Mouse (Mus musculus): ENCODE measurements around the gene Gm20671.
"Not testable (repeated sequence)": the region's sequence is repeated elsewhere in the genome, so short reads cannot be mapped to it uniquely, and the experiment has no call there.

Gene Gm20671

GRCm38 (mm10) chr5:32827009-32827408 is at the start of gene Gm20671:
Gene Gm20671, minus strand, starts transcription at chr5:32827109.
- in situ Hi-C loops (cut with MboI, MseI) = no loop called here

- in situ Hi-C loops (cut with MboI, MseI) = no loop called here
Measured at GRCm38 (mm10) chr5:32872346-32872745, 45.4 kb upstream of the Gm20671 start.

GRCm38 (mm10) chr5:32869389-32870024 is 42.6 kb upstream of the Gm20671 start:
- in situ Hi-C loops (cut with MboI, MseI) = loop anchor here (10.0 kb wide), 1 partner anchor 1305 kb away; no protein-coding TSS in a partner anchor

- in situ Hi-C loops (cut with MboI, MseI) = loop anchor here (10.0 kb wide), 1 partner anchor 1311 kb away; no protein-coding TSS in a partner anchor
Measured at GRCm38 (mm10) chr5:32863253-32864228, 36.6 kb upstream of the Gm20671 start, which contains the start of gene Depdc5. Gene Depdc5, plus strand, starts transcription at chr5:32863701.

- in situ Hi-C loops (cut with MboI, MseI) = loop anchor here (10.0 kb wide), 1 partner anchor 1312 kb away; no protein-coding TSS in a partner anchor
Measured at GRCm38 (mm10) chr5:32862469-32863132, 35.7 kb upstream of the Gm20671 start.

- in situ Hi-C loops (cut with MboI, MseI) = loop anchor here (10.0 kb wide), 1 partner anchor 1314 kb away; no protein-coding TSS in a partner anchor
Measured at GRCm38 (mm10) chr5:32861082-32861481, 34.2 kb upstream of the Gm20671 start.

- in situ Hi-C loops (cut with MboI, MseI) = no loop called here
Measured at GRCm38 (mm10) chr5:32857781-32858220, 30.9 kb upstream of the Gm20671 start.

- in situ Hi-C loops (cut with MboI, MseI) = not testable (repeated sequence)
Measured at GRCm38 (mm10) chr5:32855274-32855673, 28.4 kb upstream of the Gm20671 start.

GRCm38 (mm10) chr5:32854818-32855217 is 27.9 kb upstream of the Gm20671 start:
- in situ Hi-C loops (cut with MboI, MseI) = no loop called here

GRCm38 (mm10) chr5:32853731-32854507 is 27.0 kb upstream of the Gm20671 start, which contains the start of gene Prr14l:
Gene Prr14l, minus strand, starts transcription at chr5:32854256.
- in situ Hi-C loops (cut with MboI, MseI) = no loop called here

- in situ Hi-C loops (cut with MboI, MseI) = no loop called here
Measured at GRCm38 (mm10) chr5:32852026-32852425, 25.1 kb upstream of the Gm20671 start.

GRCm38 (mm10) chr5:32849580-32849979 is 22.7 kb upstream of the Gm20671 start:
- in situ Hi-C loops (cut with MboI, MseI) = not testable (repeated sequence)

GRCm38 (mm10) chr5:32849178-32849577 is 22.3 kb upstream of the Gm20671 start:
- in situ Hi-C loops (cut with MboI, MseI) = no loop called here

GRCm38 (mm10) chr5:32840029-32840428 is 13.1 kb upstream of the Gm20671 start:
- in situ Hi-C loops (cut with MboI, MseI) = no loop called here

GRCm38 (mm10) chr5:32836976-32837375 is 10.1 kb upstream of the Gm20671 start:
- in situ Hi-C loops (cut with MboI, MseI) = no loop called here

- in situ Hi-C loops (cut with MboI, MseI) = no loop called here
Measured at GRCm38 (mm10) chr5:32834497-32834896, 7.6 kb upstream of the Gm20671 start.

- in situ Hi-C loops (cut with MboI, MseI) = no loop called here
Measured at GRCm38 (mm10) chr5:32830054-32830453, 3.1 kb upstream of the Gm20671 start.

GRCm38 (mm10) chr5:32828766-32829165 is 1.9 kb upstream of the Gm20671 start:
- in situ Hi-C loops (cut with MboI, MseI) = not testable (repeated sequence)

- in situ Hi-C loops (cut with MboI, MseI) = no loop called here
Measured at GRCm38 (mm10) chr5:32820471-32820870, 6.4 kb downstream of the Gm20671 start.

- in situ Hi-C loops (cut with MboI, MseI) = no loop called here
Measured at GRCm38 (mm10) chr5:32815396-32815795, 11.5 kb downstream of the Gm20671 start.

GRCm38 (mm10) chr5:32786454-32786853 is 40.5 kb downstream of the Gm20671 start:
- in situ Hi-C loops (cut with MboI, MseI) = not testable (repeated sequence)
